Mouse (Mus musculus) Patski (cell line): ENCODE data around the gene Trex2. TPM values are rescaled to one million over a fixed set of nuclear protein-coding genes. Genes with fewer than 3 reads are reported as not detected.

ENCODE experiments used
- ATAC-seq: fragments of 100-300 bp; one replicate; pipeline ENCODE4 v1.8.0; 2021
- CTCF ChIA-PET: fragments of 350-600 bp; sonication (Branson Sonifier 250); formaldehyde crosslinking; loops from one replicate; lab custom pipeline; 2022; ENCODE audit warnings: inconsistent platforms; lab: Charles Lee
- POLR2A ChIA-PET: fragments of 350-600 bp; sonication (Branson Sonifier 250); formaldehyde crosslinking; loops from one replicate; lab custom pipeline; 2022; ENCODE audit warnings: antibody characterized with exemption, inconsistent platforms; lab: Charles Lee
- DNase-seq: peaks from one replicate; pipeline ENCODE4 v3.0.0-alpha.2; 2011; ENCODE audit warnings: low read depth, low spot score
- H3K27me3 ChIP-seq: fragments of 371-371 bp; one replicate; pipeline ENCODE4 v1.5.1; 2021
- CTCF ChIP-seq: fragments of 100-300 bp; IDR thresholded peaks from one replicate; pipeline ENCODE4 v1.5.1; 2021
- in situ Hi-C: fragments of 300-500 bp; cut with MboI; formaldehyde crosslinking; loops from 3 replicates; pipeline ENCODE4 v1.11.1; 2018; ENCODE audit warnings: low pct_unique_long_range_greater_than_20kb, mixed read lengths
- polyA plus RNA-seq: library from polyadenylated mRNA; unstranded; gene quantifications from one replicate; pipeline ENCODE4 v1.2.3, GENCODE M21; 2021

Gene Trex2
- polyA plus RNA-seq, 1 experiment from 2014 or later = not detected

GRCm38 (mm10) chrX:73384419-73384818, 50.7 kb downstream of the Trex2 start:
- in situ Hi-C loops = no loop called here

More at GRCm38 (mm10) chrX:73384419-73384818, 50.7 kb downstream of the Trex2 start:
- H3K27me3 ChIP-seq = peaks cover 32% of the 10 kb centered on the region
- CTCF ChIA-PET = no interaction called here
- POLR2A ChIA-PET = no interaction called here
- no peak for DNase-seq
- TF ChIP-seq CTCF = no peak
- no peak for ATAC-seq

Other genes starting within 250 kb of the Trex2 start
- gene Xlr3b, start 243.1 kb downstream of the Trex2 start, polyA plus RNA-seq = not detected
- not detected for gene Xlr4b, start 221.0 kb downstream of the Trex2 start, polyA plus RNA-seq
- gene F8a, start 207.1 kb downstream of the Trex2 start, polyA plus RNA-seq = 4.5 TPM
- gene Xlr4c, start 192.2 kb downstream of the Trex2 start, polyA plus RNA-seq = not detected
- not detected for gene Xlr3c, start 170.0 kb downstream of the Trex2 start, polyA plus RNA-seq
- gene Xlr5a, start 142.4 kb downstream of the Trex2 start, polyA plus RNA-seq = not detected
- not detected for gene Xlr5c, start 142.4 kb downstream of the Trex2 start, polyA plus RNA-seq
- gene Gm45015, start 98.5 kb downstream of the Trex2 start, polyA plus RNA-seq = not detected
- 12.3 TPM for gene Zfp275, start 92.7 kb downstream of the Trex2 start, polyA plus RNA-seq
- not detected for gene Gm18336, start 36.6 kb downstream of the Trex2 start, polyA plus RNA-seq
- gene Zfp92, start 24.2 kb downstream of the Trex2 start, polyA plus RNA-seq = 0.01 TPM
- 23.4 TPM for gene Haus7, start 23.7 kb upstream of the Trex2 start, polyA plus RNA-seq
- 2.2 TPM for gene Bgn, start 48.3 kb upstream of the Trex2 start, polyA plus RNA-seq
- gene Atp2b3, start 67.7 kb upstream of the Trex2 start, polyA plus RNA-seq = 0.03 TPM
- 0.08 TPM for gene Dusp9, start 204.1 kb upstream of the Trex2 start, polyA plus RNA-seq
- gene Pnck, start 224.8 kb upstream of the Trex2 start, polyA plus RNA-seq = 0.18 TPM
- 192 TPM for gene Slc6a8, start 237.8 kb upstream of the Trex2 start, polyA plus RNA-seq